In the genomic region with DNA sequence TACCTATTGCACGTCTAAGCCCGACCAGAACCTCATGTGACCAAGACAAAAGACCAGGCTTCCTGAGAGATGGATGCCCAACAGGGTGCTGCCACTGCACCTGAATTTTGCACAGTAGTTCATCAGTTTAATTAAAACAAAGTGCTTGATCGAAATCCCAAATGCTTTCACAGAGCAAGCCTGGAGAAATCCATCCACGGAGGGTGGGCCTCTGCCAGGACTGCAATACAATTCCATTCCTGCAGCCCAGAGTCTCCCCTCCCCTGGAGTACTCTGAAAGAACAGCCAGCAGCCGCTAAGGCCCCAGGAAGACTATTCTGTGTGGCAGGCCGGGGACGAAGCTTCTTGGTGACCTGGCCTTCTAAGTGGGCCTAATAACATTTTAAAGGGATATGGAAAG, we compare ENCODE assay signal across 15 mouse cellular contexts. TPM values are rescaled to one million over a fixed set of nuclear protein-coding genes. Genes with fewer than 3 reads are reported as not detected.
DNase-seq lines count a peak whose midpoint lies in the region; ATAC-seq lines count a peak whose summit lies in the region.
"Had no signal": no experiment of that assay in that cellular context is flagged by ENCODE, and none has a peak within 500 bp of the region (broad histone marks: within the 10 kb centered on the region; RNA-seq: fewer than 3 reads in every experiment).

No protein-coding gene starts in this region.

- no peak overlapping the region for H3K4me2 ChIP-seq in midbrain, embryonic 12.5 days (replicated peaks)
- H3K4me2 ChIP-seq in midbrain, embryonic 16.5 days (ENCODE audit: low read length), result no peak overlapping the region
- no peak overlapping the region for H3K4me2 ChIP-seq in hindbrain, embryonic 13.5 days
- no peak overlapping the region for H3K4me2 ChIP-seq in neural tube, embryonic 15.5 days
- H3K4me2 ChIP-seq: embryonic facial prominence, embryonic 12.5 days had no signal

- no peaks in the 10 kb centered on the region for H3K27me3 ChIP-seq in midbrain, embryonic 12.5 days
- no peaks in the 10 kb centered on the region for H3K27me3 ChIP-seq in midbrain, embryonic 16.5 days (ENCODE audit: control insufficient read depth, insufficient read depth, low read depth, low read length)
- no peaks in the 10 kb centered on the region for H3K27me3 ChIP-seq in hindbrain, embryonic 13.5 days
- H3K27me3 ChIP-seq in neural tube, embryonic 15.5 days (replicated peaks), result no peaks in the 10 kb centered on the region
- H3K27me3 ChIP-seq: embryonic facial prominence, embryonic 12.5 days; megakaryocyte, embryonic 14.5 days had no signal

- no peaks in the 10 kb centered on the region for H3K9me3 ChIP-seq in midbrain, embryonic 12.5 days
- H3K9me3 ChIP-seq in midbrain, embryonic 16.5 days (replicated peaks; ENCODE audit: control insufficient read depth, low read length, poor library complexity, severe bottlenecking), result no peaks in the 10 kb centered on the region
- H3K9me3 ChIP-seq in hindbrain, embryonic 13.5 days, result no peaks in the 10 kb centered on the region
- no peaks in the 10 kb centered on the region for H3K9me3 ChIP-seq in neural tube, embryonic 15.5 days (replicated peaks)
- H3K9me3 ChIP-seq: embryonic facial prominence, embryonic 12.5 days; megakaryocyte, embryonic 14.5 days had no signal

- H3K27ac ChIP-seq in midbrain, embryonic 12.5 days (replicated peaks), result peak overlapping the region; percentile 65
- no peak overlapping the region for H3K27ac ChIP-seq in midbrain, embryonic 16.5 days (ENCODE audit: low read length)
- H3K27ac ChIP-seq in hindbrain, embryonic 13.5 days, result peak overlapping the region; percentile 71
- peak overlapping the region; percentile 63 for H3K27ac ChIP-seq in neural tube, embryonic 15.5 days (replicated peaks)
- H3K27ac ChIP-seq: embryonic facial prominence, embryonic 12.5 days had no signal

- H3K9ac ChIP-seq in midbrain, embryonic 12.5 days (replicated peaks), result no peak overlapping the region
- no peak overlapping the region for H3K9ac ChIP-seq in midbrain, embryonic 16.5 days (ENCODE audit: low read depth, low read length)
- no peak overlapping the region for H3K9ac ChIP-seq in hindbrain, embryonic 13.5 days
- H3K9ac ChIP-seq in neural tube, embryonic 15.5 days (replicated peaks), result no peak overlapping the region
- H3K9ac ChIP-seq: embryonic facial prominence, embryonic 12.5 days had no signal

- ATAC-seq in midbrain, embryonic 12.5 days (ENCODE audit: low FRiP score, low read depth), result no peak
- no peak for ATAC-seq in midbrain, embryonic 16.5 days
- ATAC-seq in hindbrain, embryonic 13.5 days (ENCODE audit: low FRiP score), result no peak
- no peak for ATAC-seq in neural tube, embryonic 15.5 days (ENCODE audit: low FRiP score)

- peak; percentile 11 for DNase-seq in gastrocnemius, postnatal 10 days
- DNase-seq in gastrocnemius, adult 18-20 months (ENCODE audit: low spot score), result no peak
- no peak for DNase-seq in adrenal gland, postnatal 25 days
- no peak for DNase-seq in left cerebral cortex, postnatal 36 days (ENCODE audit: low spot score in 2 of 2)
- DNase-seq: adrenal gland, adult 2 months; cerebellum, adult 18-20 months; kidney, adult 11 months; layer of hippocampus, adult 9-11 months; liver had no signal

- peaks cover 52% of the 10 kb centered on the region for H3K4me1 ChIP-seq in midbrain, embryonic 12.5 days
- H3K4me1 ChIP-seq in midbrain, embryonic 16.5 days (ENCODE audit: control insufficient read depth, insufficient read depth, low read length), result peaks cover 28% of the 10 kb centered on the region
- peaks cover 51% of the 10 kb centered on the region for H3K4me1 ChIP-seq in hindbrain, embryonic 13.5 days (replicated peaks)
- peaks cover 33% of the 10 kb centered on the region for H3K4me1 ChIP-seq in neural tube, embryonic 15.5 days

- intact Hi-C loops in left cerebral cortex, postnatal 36 days (cut with DNase I), result no loop called here

- WGBS in midbrain, embryonic 12.5 days, result 35% methylated on average over 7 of the region's 7 CpGs
- WGBS in midbrain, embryonic 16.5 days, result 23% methylated on average over 7 of the region's 7 CpGs
- WGBS in hindbrain, embryonic 13.5 days, result 31% methylated on average over 7 of the region's 7 CpGs
- 27% methylated on average over 7 of the region's 7 CpGs for WGBS in neural tube, embryonic 15.5 days

- no peak overlapping the region for H3K4me3 ChIP-seq in midbrain, embryonic 12.5 days
- H3K4me3 ChIP-seq in midbrain, embryonic 16.5 days (ENCODE audit: low read depth, low read length), result no peak overlapping the region
- H3K4me3 ChIP-seq in hindbrain, embryonic 13.5 days, result no peak overlapping the region
- no peak overlapping the region for H3K4me3 ChIP-seq in neural tube, embryonic 15.5 days (replicated peaks)
- H3K4me3 ChIP-seq: embryonic facial prominence, embryonic 12.5 days; megakaryocyte, embryonic 14.5 days had no signal

- no peaks in the 10 kb centered on the region for H3K36me3 ChIP-seq in midbrain, embryonic 12.5 days
- no peaks in the 10 kb centered on the region for H3K36me3 ChIP-seq in midbrain, embryonic 16.5 days (ENCODE audit: control insufficient read depth, insufficient read depth, low read length)
- H3K36me3 ChIP-seq in hindbrain, embryonic 13.5 days, result no peaks in the 10 kb centered on the region
- no peaks in the 10 kb centered on the region for H3K36me3 ChIP-seq in neural tube, embryonic 15.5 days
- H3K36me3 ChIP-seq: embryonic facial prominence, embryonic 12.5 days had no signal

RNA-seq across cellular contexts. Expression of gene Pitpnc1, which starts 50.6 kb away (rescaled TPM):
- total RNA-seq in gastrocnemius, postnatal 10 days (2021), result 10 to 100 TPM; 53.2 to 54.7 TPM
- 10 to 100 TPM; 73.8 to 93.7 TPM for total RNA-seq in gastrocnemius, adult 18-20 months (2021)
- 32.3 and 32.9 TPM in 2 replicates for polyA plus RNA-seq in midbrain, embryonic 12.5 days (2016; fragmentation: Nextera tagmentation; extraction: Ambion mirVana)
- 44.8 and 48.0 TPM in 2 replicates for polyA plus RNA-seq in midbrain, embryonic 16.5 days (2015; fragmentation: Nextera tagmentation; extraction: Ambion mirVana)
- 33.9 and 35.2 TPM in 2 replicates for polyA plus RNA-seq in hindbrain, embryonic 13.5 days (2015; fragmentation: Nextera tagmentation; extraction: Ambion mirVana)
- 42.0 and 45.0 TPM in 2 replicates for polyA plus RNA-seq in neural tube, embryonic 15.5 days (2015; fragmentation: Nextera tagmentation; extraction: Ambion mirVana)
- total RNA-seq in adrenal gland, postnatal 25 days (2021), result 14.8 and 20.4 TPM in 2 replicates
- total RNA-seq in left cerebral cortex, postnatal 36 days (2021), result 10 to 100 TPM; 51.2 to 54.5 TPM

RNA-seq across cellular contexts. Expression of gene Psmd12, which starts 59.4 kb away (rescaled TPM):
- total RNA-seq in gastrocnemius, postnatal 10 days (2021), result 100 to 1,000 TPM; 103 to 108 TPM
- total RNA-seq in gastrocnemius, adult 18-20 months (2021), result 100 to 1,000 TPM; 101 to 110 TPM
- 190 and 192 TPM in 2 replicates for polyA plus RNA-seq in midbrain, embryonic 12.5 days (2016; fragmentation: Nextera tagmentation; extraction: Ambion mirVana)
- 155 and 156 TPM in 2 replicates for polyA plus RNA-seq in midbrain, embryonic 16.5 days (2015; fragmentation: Nextera tagmentation; extraction: Ambion mirVana)
- 158 and 163 TPM in 2 replicates for polyA plus RNA-seq in hindbrain, embryonic 13.5 days (2015; fragmentation: Nextera tagmentation; extraction: Ambion mirVana)
- 151 and 162 TPM in 2 replicates for polyA plus RNA-seq in neural tube, embryonic 15.5 days (2015; fragmentation: Nextera tagmentation; extraction: Ambion mirVana)
- total RNA-seq in adrenal gland, postnatal 25 days (2021), result 98.8 and 106 TPM in 2 replicates
- total RNA-seq in left cerebral cortex, postnatal 36 days (2021), result 10 to 100 TPM; 66.2 to 67.0 TPM
